Mouse (Mus musculus) lung, embryonic 14.5 days (tissue): Measurements from ENCODE around the gene Sars2. TPM values are rescaled to one million over a fixed set of nuclear protein-coding genes. Genes with fewer than 3 reads are reported as not detected.
A peak's percentile ranks its signal among the peaks of the same experiment; 100 is the strongest.

Experiments used
- ATAC-seq: fragments of 200-750 bp; cut with Nextera tagmentation; 2 replicates; pipeline ENCODE4 v1.8.0; 2017; ENCODE audit warnings: mild to moderate bottlenecking, moderate TSS enrichment, moderate library complexity; ENCODE audit not compliant: insufficient read depth
- DNase-seq: peaks from one replicate; pipeline ENCODE4 v3.0.0-alpha.2; 2015
- H3K27ac ChIP-seq: fragments of 300-500 bp; sonication (generic); 2 replicates; pipeline ENCODE4 v1.5.1; 2014; ENCODE audit warnings: low read depth, mild to moderate bottlenecking, moderate library complexity
- H3K27me3 ChIP-seq: fragments of 300-500 bp; sonication (generic); 2 replicates; pipeline ENCODE4 v1.6.1; 2014; ENCODE audit warnings: low read length, control low read depth; ENCODE audit not compliant: insufficient read depth
- H3K36me3 ChIP-seq: fragments of 300-500 bp; sonication (generic); 2 replicates; pipeline ENCODE4 v1.6.1; 2014; ENCODE audit warnings: control low read depth; ENCODE audit not compliant: insufficient read depth
- H3K4me1 ChIP-seq: fragments of 300-500 bp; sonication (generic); 2 replicates; pipeline ENCODE4 v1.6.1; 2014; ENCODE audit warnings: antibody characterized with exemption, control low read depth; ENCODE audit not compliant: insufficient read depth
- H3K4me2 ChIP-seq: fragments of 300-500 bp; sonication (generic); 2 replicates; pipeline ENCODE4 v1.6.1; 2014; ENCODE audit warnings: mild to moderate bottlenecking
- H3K4me3 ChIP-seq: fragments of 300-500 bp; sonication (generic); 2 replicates; pipeline ENCODE4 v1.5.1; 2014; ENCODE audit warnings: low read depth, low read length
- H3K9ac ChIP-seq: fragments of 300-500 bp; sonication (generic); 2 replicates; pipeline ENCODE4 v1.6.1; 2014
- H3K9me3 ChIP-seq: fragments of 300-500 bp; sonication (generic); 2 replicates; pipeline ENCODE4 v1.6.1; 2016; ENCODE audit warnings: low read depth, low read length, control low read depth
- CTCF ChIP-seq: IDR thresholded peaks from 2 replicates; pipeline ENCODE4 v1.5.1; 2016; ENCODE audit warnings: antibody characterized with exemption, low read depth
- WGBS: fragments of 180-500 bp; shearing (Covaris S2); extraction: QIAGEN DNeasy Blood & Tissue Kit; methylation state at CpG from one replicate; pipeline ENCODE4 v1.1.7; 2014; 5-methylcytosine and 5-hydroxymethylcytosine counted together
- polyA plus RNA-seq: library from polyadenylated mRNA; unstranded; fragments of >200 nt; fragmentation: Nextera tagmentation; extraction: Ambion mirVana; gene quantifications from 2 replicates; pipeline ENCODE4 v1.2.1, GENCODE M21; 2014

The Sars2 gene
- polyA plus RNA-seq, 1 experiment from 2014 or later: 31.4 TPM

DNA sequence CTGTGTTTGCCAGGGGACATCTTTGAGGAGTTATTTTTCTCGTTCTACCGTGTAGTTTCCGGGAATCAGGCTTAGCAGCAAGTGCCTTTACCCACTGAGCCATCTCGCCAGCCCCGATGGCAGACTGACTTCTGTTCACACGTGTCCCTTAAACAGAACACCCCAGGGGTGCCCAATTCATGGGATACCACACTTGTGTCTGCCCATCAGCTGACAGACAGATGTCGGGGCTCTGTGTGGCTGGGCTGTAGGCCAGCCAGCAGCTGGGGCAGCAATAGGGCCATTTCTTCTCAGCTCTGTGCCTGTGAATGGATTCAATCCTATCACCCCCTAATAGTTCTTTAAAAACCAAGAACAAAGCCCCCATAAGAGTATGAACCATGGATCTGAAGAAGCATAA, 33.3 kb downstream of the Sars2 start:
- H3K4me2 ChIP-seq: no peak overlapping the region
- no peaks in the 10 kb centered on the region for H3K4me1 ChIP-seq
- H3K9ac ChIP-seq: no peak overlapping the region
- ATAC-seq: no peak
- H3K9me3 ChIP-seq: no peaks in the 10 kb centered on the region
- DNase-seq: no peak
- 84% methylated on average over 7 of the region's 7 CpGs for WGBS
- no peaks in the 10 kb centered on the region for H3K27me3 ChIP-seq
- peaks cover 11% of the 10 kb centered on the region; the same call in 1 of the 2 replicates for H3K36me3 ChIP-seq
- TF ChIP-seq CTCF: no peak
- no peak overlapping the region for H3K27ac ChIP-seq
- no peak overlapping the region for H3K4me3 ChIP-seq

DNA sequence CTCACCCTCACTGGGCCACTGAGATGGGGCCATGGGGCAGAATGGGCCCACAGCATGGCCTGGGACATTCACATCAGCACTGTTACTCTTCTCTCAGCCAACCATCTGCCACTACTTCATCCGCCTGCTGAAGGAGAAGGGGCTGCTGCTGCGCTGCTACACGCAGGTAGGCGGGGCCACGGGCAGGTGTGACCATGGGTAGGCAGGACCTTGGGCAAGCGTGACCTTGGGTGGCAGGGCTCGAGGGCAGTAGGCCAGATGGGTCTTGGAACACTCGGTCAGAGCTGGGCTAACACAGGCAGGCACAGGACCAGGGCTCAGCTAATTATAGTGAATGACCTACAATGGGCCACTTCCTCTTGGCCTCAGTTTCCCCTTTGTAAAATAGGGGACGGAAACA, 37.0 kb downstream of the Sars2 start:
- ATAC-seq: no peak
- WGBS: 80% methylated on average over 9 of the region's 9 CpGs

DNA sequence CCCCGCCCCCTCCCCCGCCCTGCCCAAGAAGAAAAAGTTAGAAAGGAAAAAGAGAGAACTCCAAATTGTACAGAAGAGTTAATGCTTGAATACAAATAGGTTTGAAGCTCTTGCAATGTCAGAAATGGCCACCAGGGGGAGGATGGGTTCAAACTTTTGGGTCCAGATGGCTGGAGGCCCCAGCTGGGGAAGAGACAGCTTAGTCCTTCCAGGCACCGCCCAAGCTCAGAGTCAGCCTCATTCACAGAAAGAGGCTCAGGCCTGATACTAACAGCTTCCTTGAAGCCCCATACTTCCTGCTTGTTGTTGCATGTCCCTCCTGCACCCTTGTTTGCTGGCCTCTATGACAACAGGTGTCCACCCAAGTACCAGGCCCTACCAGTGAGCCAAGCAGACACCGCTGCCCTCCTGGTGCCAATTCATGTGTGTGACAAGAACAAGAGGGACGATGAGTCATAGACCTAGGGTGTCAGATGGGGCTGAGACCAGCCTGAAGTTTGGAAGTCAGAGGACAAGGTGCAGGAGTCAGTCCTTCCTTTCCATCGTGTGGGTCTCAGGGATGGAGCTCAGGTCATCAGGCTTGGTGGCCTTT, 38.4 kb downstream of the Sars2 start:
- ATAC-seq (peak; percentile 68; the same call in 1 of the 2 replicates), DNase-seq (peak; percentile 97)
- Histone ChIP-seq H3K9me3 (no peaks in the 10 kb centered on the region), H3K36me3 (peaks cover 3% of the 10 kb centered on the region; the same call in 1 of the 2 replicates), H3K4me1 (no peaks in the 10 kb centered on the region), H3K27ac (no peak overlapping the region), H3K4me3 (no peak overlapping the region), H3K4me2 (no peak overlapping the region), H3K27me3 (no peaks in the 10 kb centered on the region), H3K9ac (no peak overlapping the region)
- TF ChIP-seq CTCF: peak; percentile 83
- 44% methylated on average over 6 of the region's 6 CpGs for WGBS

More for the DNA sequence above, 37.0 kb downstream of the Sars2 start:
- H3K4me3 ChIP-seq: no peak overlapping the region
- peaks cover 8% of the 10 kb centered on the region; the same call in 1 of the 2 replicates for H3K36me3 ChIP-seq
- H3K27ac ChIP-seq: no peak overlapping the region
- no peak overlapping the region for H3K9ac ChIP-seq
- H3K4me2 ChIP-seq: no peak overlapping the region
- no peaks in the 10 kb centered on the region for H3K4me1 ChIP-seq
- H3K9me3 ChIP-seq: no peaks in the 10 kb centered on the region
- H3K27me3 ChIP-seq: no peaks in the 10 kb centered on the region
- DNase-seq: no peak
- TF ChIP-seq CTCF: no peak

DNA sequence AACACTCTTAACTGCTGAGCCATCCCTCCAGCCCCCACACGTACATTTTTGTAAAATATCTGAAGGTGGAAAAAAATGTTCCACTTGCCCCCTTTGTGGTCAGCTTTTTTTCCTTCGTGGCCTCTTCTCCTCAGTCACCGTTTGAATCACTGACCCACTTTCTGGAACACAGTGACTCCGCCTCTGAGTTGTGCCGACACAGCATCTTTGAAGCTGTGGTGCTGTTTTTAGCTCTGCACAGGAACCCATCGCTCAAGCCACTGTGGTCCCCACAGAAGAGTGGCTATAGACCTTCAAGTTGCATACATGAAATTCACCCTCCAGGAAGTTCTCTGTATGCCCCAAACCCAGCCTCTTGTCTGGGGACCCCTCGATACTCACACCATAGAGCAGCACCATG, 39.1 kb downstream of the Sars2 start:
- H3K36me3 ChIP-seq: peaks cover 10% of the 10 kb centered on the region; the same call in 1 of the 2 replicates
- H3K4me3 ChIP-seq: no peak overlapping the region
- H3K9ac ChIP-seq: no peak overlapping the region
- ATAC-seq: no peak
- WGBS: 71% methylated on average over 7 of the region's 7 CpGs
- TF ChIP-seq CTCF: no peak
- H3K9me3 ChIP-seq: no peaks in the 10 kb centered on the region
- H3K4me2 ChIP-seq: no peak overlapping the region
- H3K27ac ChIP-seq: no peak overlapping the region
- H3K27me3 ChIP-seq: no peaks in the 10 kb centered on the region
- H3K4me1 ChIP-seq: no peaks in the 10 kb centered on the region
- DNase-seq: peak; percentile 30

DNA sequence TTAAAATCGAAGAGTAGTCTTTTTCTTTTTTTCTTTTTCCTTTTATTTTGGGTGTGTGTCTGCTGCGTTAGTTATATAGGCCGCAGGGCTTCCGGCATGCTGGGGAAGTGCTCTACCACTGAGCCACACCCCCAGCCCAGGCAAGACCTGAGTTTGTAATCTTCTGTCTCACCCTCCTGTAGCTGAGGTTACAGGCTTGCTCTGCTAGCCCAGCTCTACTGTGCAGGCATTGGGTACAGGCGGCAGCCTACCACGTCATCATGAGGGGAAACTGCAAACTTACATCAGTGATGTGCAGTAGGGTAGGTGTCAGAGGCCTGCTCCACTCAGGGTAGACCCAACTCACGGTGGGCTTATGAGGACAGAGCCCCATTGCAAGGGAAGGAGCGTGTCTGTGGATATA, 39.5 kb downstream of the Sars2 start:
- no peak for TF ChIP-seq CTCF
- DNase-seq (no peak), ATAC-seq (no peak)
- Histone ChIP-seq H3K4me2 (no peak overlapping the region), H3K4me3 (no peak overlapping the region), H3K27me3 (no peaks in the 10 kb centered on the region), H3K9me3 (no peaks in the 10 kb centered on the region), H3K36me3 (peaks cover 10% of the 10 kb centered on the region; the same call in 1 of the 2 replicates), H3K27ac (no peak overlapping the region), H3K9ac (no peak overlapping the region), H3K4me1 (no peaks in the 10 kb centered on the region)
- 88% methylated on average over 8 of the region's 8 CpGs for WGBS

DNA sequence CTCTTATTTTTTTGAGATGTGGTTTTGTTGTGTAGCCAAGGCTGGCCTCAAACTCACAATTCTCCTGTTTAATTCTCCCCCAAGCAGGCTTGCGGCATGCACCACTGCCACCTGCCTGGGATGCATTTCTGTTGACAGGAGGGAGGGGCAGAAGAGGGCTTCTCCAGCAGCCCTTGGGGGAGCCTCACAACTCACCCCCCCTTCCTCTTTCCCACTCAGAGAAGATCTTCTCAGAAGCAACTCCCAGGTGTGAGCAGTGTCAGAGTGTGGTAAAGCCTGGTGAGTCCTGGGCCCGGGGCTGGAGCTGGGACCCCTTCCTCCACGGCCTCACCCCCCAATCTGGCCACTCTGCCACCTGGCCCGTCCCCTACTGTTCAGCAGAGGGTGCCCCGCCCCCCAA, 43.4 kb downstream of the Sars2 start:
- H3K27me3 ChIP-seq: no peaks in the 10 kb centered on the region
- H3K27ac ChIP-seq: no peak overlapping the region
- no peak for ATAC-seq
- H3K36me3 ChIP-seq: peaks cover 11% of the 10 kb centered on the region; the same call in 1 of the 2 replicates
- no peak overlapping the region for H3K4me2 ChIP-seq
- WGBS: 75% methylated on average over 5 of the region's 5 CpGs
- no peaks in the 10 kb centered on the region for H3K9me3 ChIP-seq
- H3K4me3 ChIP-seq: no peak overlapping the region
- TF ChIP-seq CTCF: no peak
- no peak for DNase-seq
- peaks cover 8% of the 10 kb centered on the region for H3K4me1 ChIP-seq
- no peak overlapping the region for H3K9ac ChIP-seq

DNA sequence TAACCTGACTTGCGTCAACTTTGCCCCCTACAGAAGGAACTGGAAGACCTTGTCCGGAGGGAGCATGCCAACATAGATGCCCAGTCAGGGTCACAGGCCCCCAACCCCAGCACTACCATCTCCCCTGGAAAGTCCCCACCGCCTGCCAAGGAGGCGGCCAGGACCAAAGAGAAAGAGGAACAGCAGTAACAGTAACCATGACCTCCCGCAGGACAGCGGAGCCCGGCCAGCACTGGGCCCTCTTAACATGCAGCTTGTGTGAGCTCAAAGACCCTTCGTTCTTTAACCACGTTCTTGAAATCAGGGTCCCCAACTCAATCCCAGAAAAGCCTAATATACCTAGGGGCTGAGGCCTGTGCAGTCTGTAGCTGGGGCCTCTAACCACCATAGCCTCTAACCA, 46.1 kb downstream of the Sars2 start:
- ATAC-seq (no peak), DNase-seq (no peak)
- Histone ChIP-seq H3K4me2 (no peak overlapping the region), H3K9me3 (no peaks in the 10 kb centered on the region), H3K27me3 (no peaks in the 10 kb centered on the region), H3K4me1 (peaks cover 11% of the 10 kb centered on the region), H3K36me3 (peaks cover 11% of the 10 kb centered on the region; the same call in 1 of the 2 replicates), H3K27ac (no peak overlapping the region), H3K4me3 (no peak overlapping the region), H3K9ac (no peak overlapping the region)
- TF ChIP-seq CTCF: no peak
- 89% methylated on average over 9 of the region's 9 CpGs for WGBS
